ENCODE assay signal across 9 mouse cellular contexts in the genomic region with DNA sequence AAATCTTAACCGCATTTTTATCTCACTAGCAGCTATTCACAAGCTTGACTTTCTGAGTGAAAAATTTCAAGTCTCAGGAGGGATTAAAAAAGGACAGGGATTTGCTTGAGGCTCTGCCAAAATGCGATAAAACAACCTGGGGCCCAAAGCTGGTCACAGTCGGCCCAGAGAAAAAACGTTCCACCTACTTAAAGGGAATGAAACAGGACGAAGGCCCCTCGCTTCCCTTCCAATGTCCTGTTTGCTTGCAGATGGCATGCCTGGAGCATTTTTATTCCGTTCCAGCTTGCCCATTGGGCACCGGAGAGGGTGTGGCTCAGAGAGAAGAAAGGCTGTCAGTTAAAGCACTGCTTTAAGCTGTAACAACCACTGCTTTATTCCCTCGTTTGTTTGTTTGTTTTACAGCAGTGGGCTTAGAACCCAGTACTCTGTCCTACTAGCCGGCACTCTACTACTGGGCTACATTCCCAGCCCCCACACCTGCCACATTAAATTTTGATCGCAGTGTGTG.
DNase-seq lines count a peak whose midpoint lies in the region; ATAC-seq lines count a peak whose summit lies in the region.
"Had no signal": no experiment of that assay in that cellular context is flagged by ENCODE, and none has a peak within 500 bp of the region (broad histone marks: within the 10 kb centered on the region; RNA-seq: fewer than 3 reads in every experiment).

No protein-coding gene starts in this region.

- peaks cover 6% of the 10 kb centered on the region; the same call in 1 of the 2 replicates for H3K4me1 ChIP-seq in heart, embryonic 13.5 days
- H3K4me1 ChIP-seq in embryonic facial prominence, embryonic 11.5 days (ENCODE audit: control insufficient read depth, insufficient read depth, low read length), result no peaks in the 10 kb centered on the region
- no peaks in the 10 kb centered on the region for H3K4me1 ChIP-seq in hindbrain, embryonic 11.5 days (replicated peaks; ENCODE audit: control insufficient read depth, insufficient read depth, low read length)

- 0 out of 2 replicates have a peak, but pooled peaks cover 3% of the 10 kb centered on the region for H3K27me3 ChIP-seq in heart, embryonic 13.5 days (replicated peaks)
- H3K27me3 ChIP-seq in embryonic facial prominence, embryonic 11.5 days (ENCODE audit: control insufficient read depth, insufficient read depth, low read length), result no peaks in the 10 kb centered on the region
- H3K27me3 ChIP-seq in hindbrain, embryonic 11.5 days (ENCODE audit: control insufficient read depth, insufficient read depth, low read length), result no peaks in the 10 kb centered on the region

- no peak for ATAC-seq in heart, embryonic 13.5 days (ENCODE audit: extremely low read depth, insufficient number of reproducible peaks, low FRiP score, low TSS enrichment)
- 0 out of 2 replicates have a peak, but pooled peaks have one; percentile 48 for ATAC-seq in embryonic facial prominence, embryonic 11.5 days (replicated peaks; ENCODE audit: insufficient number of reproducible peaks, low FRiP score, low TSS enrichment, low read depth)
- ATAC-seq in hindbrain, embryonic 11.5 days (ENCODE audit: low FRiP score), result peak; percentile 72
- ATAC-seq in CD4-positive, CD25-positive, alpha-beta regulatory T cell, adult 4 months, result no peak

- no peak for DNase-seq in heart, postnatal 36 days
- DNase-seq in embryonic facial prominence, embryonic 11.5 days (ENCODE audit: low spot score), result peak; percentile 50
- peak; percentile 59 for DNase-seq in hindbrain, embryonic 11.5 days (ENCODE audit: low spot score)
- DNase-seq in left cerebral cortex, postnatal 4 days, result peak; percentile 60
- peak; percentile 43 for DNase-seq in right cerebral cortex, postnatal 25 days
- DNase-seq in liver, result no peak

- H3K27ac ChIP-seq in heart, embryonic 13.5 days (replicated peaks), result no peak overlapping the region
- no peak overlapping the region for H3K27ac ChIP-seq in embryonic facial prominence, embryonic 11.5 days (replicated peaks; ENCODE audit: low read depth, low read length)
- peak overlapping the region; percentile 7; the same call in 1 of the 2 replicates for H3K27ac ChIP-seq in hindbrain, embryonic 11.5 days (ENCODE audit: low read depth, low read length)

- H3K36me3 ChIP-seq in heart, embryonic 13.5 days, result no peaks in the 10 kb centered on the region
- H3K36me3 ChIP-seq in embryonic facial prominence, embryonic 11.5 days (replicated peaks; ENCODE audit: control insufficient read depth, insufficient read depth, low read depth, low read length), result no peaks in the 10 kb centered on the region
- H3K36me3 ChIP-seq in hindbrain, embryonic 11.5 days (ENCODE audit: control insufficient read depth, insufficient read depth, low read length), result no peaks in the 10 kb centered on the region
- H3K36me3 ChIP-seq: G1E had no signal

- H3K4me3 ChIP-seq in heart, embryonic 13.5 days, result peak overlapping the region; percentile 43
- H3K4me3 ChIP-seq in embryonic facial prominence, embryonic 11.5 days (ENCODE audit: low read depth, low read length), result peak overlapping the region; percentile 11; the same call in 1 of the 2 replicates
- peak overlapping the region; percentile 23 for H3K4me3 ChIP-seq in hindbrain, embryonic 11.5 days (ENCODE audit: low read depth, low read length)

- intact Hi-C loops in heart, postnatal 36 days (cut with DNase I), result no loop called here
- intact Hi-C loops in left cerebral cortex, postnatal 4 days (cut with DNase I), result no loop called here

- peak overlapping the region; percentile 68 for H3K4me2 ChIP-seq in heart, embryonic 13.5 days
- peak overlapping the region; percentile 39 for H3K4me2 ChIP-seq in embryonic facial prominence, embryonic 11.5 days (ENCODE audit: low read depth, low read length)
- peak overlapping the region; percentile 45 for H3K4me2 ChIP-seq in hindbrain, embryonic 11.5 days (replicated peaks; ENCODE audit: low read depth, low read length)

- no peaks in the 10 kb centered on the region for H3K9me3 ChIP-seq in heart, embryonic 13.5 days
- no peaks in the 10 kb centered on the region for H3K9me3 ChIP-seq in embryonic facial prominence, embryonic 11.5 days (replicated peaks; ENCODE audit: control insufficient read depth, low read length)
- H3K9me3 ChIP-seq in hindbrain, embryonic 11.5 days (ENCODE audit: control insufficient read depth, low read length), result no peaks in the 10 kb centered on the region
- H3K9me3 ChIP-seq: G1E had no signal

- H3K9ac ChIP-seq in heart, embryonic 13.5 days, result peak overlapping the region; percentile 69
- 0 out of 2 replicates have a peak overlapping the region, but pooled peaks have one; percentile 7 for H3K9ac ChIP-seq in embryonic facial prominence, embryonic 11.5 days (replicated peaks; ENCODE audit: low read length)
- H3K9ac ChIP-seq in hindbrain, embryonic 11.5 days (ENCODE audit: low read depth, low read length), result peak overlapping the region; percentile 46

- 18% methylated on average over 11 of the region's 11 CpGs for WGBS in heart, embryonic 13.5 days
- WGBS in embryonic facial prominence, embryonic 11.5 days, result 6% methylated on average over 11 of the region's 11 CpGs
- 8% methylated on average over 11 of the region's 11 CpGs for WGBS in hindbrain, embryonic 11.5 days

Comparison
In these comparisons a context has a peak if more than half of its experiments do, and no peak if none do; other contexts are left out.
1. ATAC-seq: peak in embryonic facial prominence, embryonic 11.5 days (single experiment) and hindbrain, embryonic 11.5 days (single experiment); none in heart, embryonic 13.5 days (single experiment) and CD4-positive, CD25-positive, alpha-beta regulatory T cell, adult 4 months (single experiment).
2. H3K9ac ChIP-seq: peak in every context shown above with its lines; median percentile 69 in heart, embryonic 13.5 days; 46 in hindbrain, embryonic 11.5 days; 7 in embryonic facial prominence, embryonic 11.5 days.
3. DNase-seq: peak in embryonic facial prominence, embryonic 11.5 days (single experiment), hindbrain, embryonic 11.5 days (single experiment), left cerebral cortex, postnatal 4 days (single experiment) and right cerebral cortex, postnatal 25 days (single experiment); none in heart, postnatal 36 days (0 of 2) and liver (single experiment).
4. Peak in every context shown above with its lines, with median percentiles within 50 percentile points of each other: H3K4me2 ChIP-seq and H3K4me3 ChIP-seq.